Mouse (Mus musculus): ENCODE results near the gene Olfr1328. TPM values are rescaled to one million over a fixed set of nuclear protein-coding genes. Genes with fewer than 3 reads are reported as not detected.

Gene Olfr1328
- total and polyA plus RNA-seq, 2 experiments from 2014 or later, result not detected

- Histone ChIP-seq H3K27ac (ENCODE audit: low read depth, low read length) (no peak overlapping the region), H3K4me3 (ENCODE audit: low read depth, low read length) (no peak overlapping the region), H3K9me3 (ENCODE audit: low read length) (no peaks in the 10 kb centered on the region), H3K4me1 (ENCODE audit: insufficient read depth) (no peaks in the 10 kb centered on the region), H3K27me3 (ENCODE audit: insufficient read depth, low read length) (no peaks in the 10 kb centered on the region), H3K9ac (no peak overlapping the region), H3K36me3 (ENCODE audit: insufficient read depth) (no peaks in the 10 kb centered on the region), H3K4me2 (ENCODE audit: low read depth) (no peak overlapping the region)
- 43% methylated on average over 2 of the region's 2 CpGs for WGBS
- no peak for TF ChIP-seq CTCF (IDR thresholded peaks at IDR 0.05; ENCODE audit: low read depth)
- peak; percentile 50 for DNase-seq
- peak; percentile 23; the same call in 1 of the 2 replicates for ATAC-seq
These were observed 36.4 kb downstream of the Olfr1328 start for GRCm38 (mm10) chr4:118901981-118902380.

GRCm38 (mm10) chr4:118888297-118888696 is 50.1 kb downstream of the Olfr1328 start, which contains the start of gene Olfr1330:
Olfr1330 (plus strand) TSS chr4:118888597.
- TF ChIP-seq CTCF (IDR thresholded peaks at IDR 0.05; ENCODE audit: low read depth), result no peak
- Histone ChIP-seq H3K4me1 (ENCODE audit: insufficient read depth) (no peaks in the 10 kb centered on the region), H3K4me3 (ENCODE audit: low read depth, low read length) (no peak within 1 kb of the TSS), H3K36me3 (ENCODE audit: insufficient read depth) (no peaks in the 10 kb centered on the region), H3K9me3 (ENCODE audit: low read length) (no peaks in the 10 kb centered on the region), H3K4me2 (ENCODE audit: low read depth) (no peak within 1 kb of the TSS), H3K9ac (no peak within 1 kb of the TSS), H3K27ac (ENCODE audit: low read depth, low read length) (no peak within 1 kb of the TSS), H3K27me3 (ENCODE audit: insufficient read depth, low read length) (no peaks in the 10 kb centered on the region)
- ATAC-seq (no peak), DNase-seq (no peak)
- WGBS, result 85% methylated on average over 1 of the region's 1 CpGs

Other genes starting within 250 kb of the Olfr1328 start
- not detected in 2 replicates for gene Olfr1342, start 245.9 kb downstream of the Olfr1328 start, total RNA-seq (2014; rRNA removed)
- gene Olfr1342, start 245.9 kb downstream of the Olfr1328 start, polyA plus RNA-seq (2015; fragmentation: Nextera tagmentation; extraction: Ambion mirVana), result not detected in 2 replicates
- not detected in 2 replicates for gene Olfr1341, start 235.1 kb downstream of the Olfr1328 start, total RNA-seq (2014; rRNA removed)
- not detected in 2 replicates for gene Olfr1341, start 235.1 kb downstream of the Olfr1328 start, polyA plus RNA-seq (2015; fragmentation: Nextera tagmentation; extraction: Ambion mirVana)
- gene Olfr1340, start 218.5 kb downstream of the Olfr1328 start, total RNA-seq (2014; rRNA removed), result not detected in 2 replicates
- 0.10 TPM in 1 of 2 replicates, not detected in the other for gene Olfr1340, start 218.5 kb downstream of the Olfr1328 start, polyA plus RNA-seq (2015; fragmentation: Nextera tagmentation; extraction: Ambion mirVana)
- not detected in 2 replicates for gene Olfr1339, start 206.4 kb downstream of the Olfr1328 start, total RNA-seq (2014; rRNA removed)
- gene Olfr1339, start 206.4 kb downstream of the Olfr1328 start, polyA plus RNA-seq (2015; fragmentation: Nextera tagmentation; extraction: Ambion mirVana), result not detected in 2 replicates
- gene Olfr1338, start 179.9 kb downstream of the Olfr1328 start, total RNA-seq (2014; rRNA removed), result not detected in 2 replicates
- gene Olfr1338, start 179.9 kb downstream of the Olfr1328 start, polyA plus RNA-seq (2015; fragmentation: Nextera tagmentation; extraction: Ambion mirVana), result not detected in 2 replicates
- not detected in 2 replicates for gene Olfr1337, start 156.0 kb downstream of the Olfr1328 start, total RNA-seq (2014; rRNA removed)
- not detected in 2 replicates for gene Olfr1337, start 156.0 kb downstream of the Olfr1328 start, polyA plus RNA-seq (2015; fragmentation: Nextera tagmentation; extraction: Ambion mirVana)
- not detected in 2 replicates for gene Olfr1335, start 128.7 kb downstream of the Olfr1328 start, total RNA-seq (2014; rRNA removed)
- gene Olfr1335, start 128.7 kb downstream of the Olfr1328 start, polyA plus RNA-seq (2015; fragmentation: Nextera tagmentation; extraction: Ambion mirVana), result not detected in 2 replicates
- gene Olfr1333, start 102.3 kb downstream of the Olfr1328 start, total RNA-seq (2014; rRNA removed), result not detected in 2 replicates
- not detected in 2 replicates for gene Olfr1333, start 102.3 kb downstream of the Olfr1328 start, polyA plus RNA-seq (2015; fragmentation: Nextera tagmentation; extraction: Ambion mirVana)
- gene Olfr1331, start 74.0 kb downstream of the Olfr1328 start, total RNA-seq (2014; rRNA removed), result not detected in 2 replicates
- gene Olfr1331, start 74.0 kb downstream of the Olfr1328 start, polyA plus RNA-seq (2015; fragmentation: Nextera tagmentation; extraction: Ambion mirVana), result not detected in 2 replicates
- gene Olfr1330, start 50.0 kb downstream of the Olfr1328 start, total RNA-seq (2014; rRNA removed), result not detected in 2 replicates
- not detected in 2 replicates for gene Olfr1330, start 50.0 kb downstream of the Olfr1328 start, polyA plus RNA-seq (2015; fragmentation: Nextera tagmentation; extraction: Ambion mirVana)
- gene Olfr1329, start 21.1 kb downstream of the Olfr1328 start, total RNA-seq (2014; rRNA removed), result not detected in 2 replicates
- gene Olfr1329, start 21.1 kb downstream of the Olfr1328 start, polyA plus RNA-seq (2015; fragmentation: Nextera tagmentation; extraction: Ambion mirVana), result not detected in 2 replicates
- 0.15 TPM in 1 of 2 replicates, not detected in the other for gene Lao1, start 23.0 kb upstream of the Olfr1328 start, total RNA-seq (2014; rRNA removed)
- gene Lao1, start 23.0 kb upstream of the Olfr1328 start, polyA plus RNA-seq (2015; fragmentation: Nextera tagmentation; extraction: Ambion mirVana), result 0.15 and 0.21 TPM in 2 replicates
- 53.6 and 64.8 TPM in 2 replicates for gene Slc2a1, start 170.1 kb upstream of the Olfr1328 start, total RNA-seq (2014; rRNA removed)
- 41.4 and 43.1 TPM in 2 replicates for gene Slc2a1, start 170.1 kb upstream of the Olfr1328 start, polyA plus RNA-seq (2015; fragmentation: Nextera tagmentation; extraction: Ambion mirVana)
- gene Zfp691, start 235.6 kb upstream of the Olfr1328 start, total RNA-seq (2014; rRNA removed), result 6.5 and 7.2 TPM in 2 replicates
- 1.2 and 2.2 TPM in 2 replicates for gene Zfp691, start 235.6 kb upstream of the Olfr1328 start, polyA plus RNA-seq (2015; fragmentation: Nextera tagmentation; extraction: Ambion mirVana)